Mouse (Mus musculus) heart, adult 11 months (tissue): ENCODE measurements around the gene Zcchc13.

Source experiments
- DNase-seq: peaks from one replicate; pipeline ENCODE4 v3.0.0; 2022

The Zcchc13 gene

GRCm38 (mm10) chrX:103644301-103644700 is 13.9 kb downstream of the Zcchc13 start:
- no peak for DNase-seq

- DNase-seq, result no peak
Measured at GRCm38 (mm10) chrX:103652048-103652447, 21.7 kb downstream of the Zcchc13 start.

- no peak for DNase-seq
Measured at GRCm38 (mm10) chrX:103653021-103653420, 22.6 kb downstream of the Zcchc13 start.

- DNase-seq, result no peak
Measured at GRCm38 (mm10) chrX:103658985-103659384, 28.6 kb downstream of the Zcchc13 start.

- peak; percentile 86 for DNase-seq
Measured at GRCm38 (mm10) chrX:103664445-103664844, 34.1 kb downstream of the Zcchc13 start.

- peak; percentile 85 for DNase-seq
Measured at GRCm38 (mm10) chrX:103670245-103670644, 39.9 kb downstream of the Zcchc13 start.

- DNase-seq, result no peak
Measured at GRCm38 (mm10) chrX:103673761-103674160, 43.4 kb downstream of the Zcchc13 start.

- no peak for DNase-seq
Measured at GRCm38 (mm10) chrX:103674674-103675073, 44.3 kb downstream of the Zcchc13 start.
